Mouse (Mus musculus) mouse trophoblast stem cell (cell line): ENCODE results near the gene Plxnd1.

Experiments
- in situ Hi-C, 2 experiments: fragments of 300-500 bp; cut with MseI, MboI; formaldehyde crosslinking; loops; 2 replicates in 1 of 2; 3 replicates in 1 of 2; pipeline ENCODE4 v1.15.1; 2025

Plxnd1 gene

DNA sequence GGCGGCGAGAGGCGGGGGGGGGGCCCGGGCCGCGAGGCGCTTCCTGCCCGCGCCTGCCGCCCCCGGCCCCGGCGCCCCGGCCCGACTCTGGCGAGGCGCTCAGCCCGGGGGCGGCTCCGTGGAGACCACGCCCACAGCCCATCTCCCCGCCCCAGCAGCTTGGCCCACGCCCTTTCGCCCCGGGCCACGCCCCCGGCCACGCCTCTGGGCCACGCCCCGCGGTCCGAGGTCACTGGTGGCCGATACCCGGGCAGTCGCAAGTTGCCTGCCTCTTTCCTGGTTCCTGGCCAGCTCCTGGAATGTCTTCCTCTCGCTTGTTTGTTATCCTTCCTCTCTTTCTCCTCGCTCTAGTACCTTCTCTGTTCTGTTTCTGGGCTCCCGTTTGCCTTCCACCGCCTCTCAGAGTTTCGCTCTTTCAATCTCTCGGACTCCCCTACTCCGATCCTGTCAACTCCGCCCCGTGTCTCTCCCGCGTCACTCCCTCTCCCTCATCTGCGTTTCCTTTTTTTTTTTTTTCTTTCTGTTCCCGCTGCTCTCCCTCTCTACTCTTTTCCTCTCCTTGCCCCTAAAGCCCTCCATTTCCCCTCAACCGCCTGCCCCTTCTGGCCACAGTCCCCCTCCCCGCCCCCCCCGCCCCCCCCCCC is at the start of gene Plxnd1:
Gene Plxnd1, minus strand, starts transcription at position 129 of the 644 bp plus-strand sequence.
- in situ Hi-C loops = no loop called here

DNA sequence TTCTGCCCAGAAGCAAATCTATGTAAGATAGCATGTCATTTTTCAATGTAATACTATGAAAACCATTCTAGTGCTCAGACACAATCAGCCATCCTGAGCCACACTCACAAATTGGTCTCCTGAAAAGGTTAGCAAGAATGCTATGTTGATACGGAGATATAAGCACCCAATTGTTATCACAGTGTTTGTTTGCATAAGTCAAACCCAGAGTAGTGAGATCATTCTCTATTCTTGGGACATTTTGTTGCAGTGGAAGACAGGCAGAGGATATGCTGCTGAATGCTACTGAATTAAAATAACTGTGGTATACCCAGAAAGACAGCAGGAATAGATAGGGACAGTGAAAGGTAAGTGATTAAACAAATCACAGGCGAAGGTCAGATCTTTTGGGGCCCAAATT is 49.2 kb upstream of the Plxnd1 start:
- in situ Hi-C loops = no loop called here

DNA sequence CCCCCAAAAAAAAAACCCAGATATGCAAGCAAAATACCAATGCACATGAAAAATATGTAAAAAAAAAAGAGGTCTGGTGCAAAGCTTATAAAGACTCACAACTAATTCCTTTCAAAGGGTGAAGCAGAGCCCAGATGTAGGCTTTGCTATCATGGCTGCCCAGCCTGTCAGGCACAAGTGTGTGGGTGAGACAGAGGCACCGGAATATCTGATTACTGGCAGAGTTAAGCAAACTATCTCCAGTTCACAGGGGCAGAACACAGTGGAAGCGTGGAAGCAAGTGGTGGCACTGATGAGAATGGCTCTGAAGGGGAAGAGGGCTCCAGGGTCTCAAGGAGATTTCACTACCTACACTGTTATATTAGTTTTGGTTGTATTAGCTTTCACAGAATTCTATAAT is 43.4 kb upstream of the Plxnd1 start:
- in situ Hi-C loops = no loop called here

DNA sequence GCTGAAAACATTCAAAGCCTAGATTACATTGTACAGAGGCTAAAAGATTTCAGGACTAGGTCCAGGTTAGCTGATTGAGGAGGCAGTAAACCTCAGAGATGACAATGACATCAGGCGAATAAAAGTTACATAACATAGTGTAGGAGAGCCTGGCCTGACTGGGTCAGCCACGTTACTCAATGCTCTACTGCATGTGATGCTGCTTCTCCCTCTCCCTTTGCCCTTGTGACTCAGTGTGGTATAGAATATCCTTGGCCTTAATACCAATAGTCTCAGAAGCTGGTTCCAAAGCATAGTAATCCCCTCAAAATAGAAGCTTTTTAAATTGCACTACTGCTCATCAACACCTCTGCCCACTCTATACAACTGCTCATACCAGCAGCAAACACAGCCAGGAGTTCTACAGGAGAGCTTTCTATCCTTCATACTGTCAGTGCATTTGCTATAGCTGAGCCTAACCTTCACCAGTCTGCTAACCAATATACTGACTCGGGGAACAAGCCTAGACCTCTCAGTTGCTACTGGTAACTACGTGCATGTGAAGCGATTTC is 42.6 kb upstream of the Plxnd1 start:
- in situ Hi-C loops = no loop called here

DNA sequence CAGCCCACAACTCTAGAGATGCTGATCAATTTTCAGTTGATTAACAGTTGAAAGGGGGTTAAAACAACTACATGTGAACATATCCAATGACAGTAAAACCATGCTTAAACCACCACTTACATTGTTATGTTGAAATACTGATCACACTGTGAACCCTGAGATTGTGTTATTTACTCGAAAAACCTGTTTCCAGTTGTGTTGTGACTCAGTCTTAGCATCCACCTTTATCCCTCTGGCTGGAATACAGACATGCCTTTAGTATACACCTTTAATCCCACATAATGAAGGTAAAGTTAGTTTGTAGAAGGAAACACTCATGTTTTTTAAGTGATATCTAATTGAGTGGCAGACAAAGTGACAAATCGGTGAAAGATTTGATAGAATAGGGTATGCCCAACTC is 41.8 kb upstream of the Plxnd1 start:
- in situ Hi-C loops = no loop called here

DNA sequence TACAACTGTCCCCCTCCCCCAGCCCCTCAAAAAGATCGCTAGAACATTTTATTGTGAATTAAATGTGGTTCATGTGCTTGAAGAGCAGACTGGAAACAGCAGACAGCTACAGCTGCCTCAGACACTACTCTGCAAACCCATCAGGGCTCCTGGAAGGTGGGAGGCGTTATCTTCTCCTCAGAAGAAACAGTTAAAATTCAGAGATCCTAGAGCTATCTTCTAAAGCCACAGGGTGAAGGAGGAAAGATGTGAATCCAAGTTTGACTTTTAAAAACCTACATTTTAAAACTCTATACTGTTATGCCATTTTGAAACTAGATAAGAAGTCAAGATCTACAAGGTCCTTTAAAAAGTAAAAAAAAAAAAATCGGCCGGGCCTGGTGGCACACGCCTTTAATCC is 36.2 kb upstream of the Plxnd1 start:
- in situ Hi-C loops = no loop called here

DNA sequence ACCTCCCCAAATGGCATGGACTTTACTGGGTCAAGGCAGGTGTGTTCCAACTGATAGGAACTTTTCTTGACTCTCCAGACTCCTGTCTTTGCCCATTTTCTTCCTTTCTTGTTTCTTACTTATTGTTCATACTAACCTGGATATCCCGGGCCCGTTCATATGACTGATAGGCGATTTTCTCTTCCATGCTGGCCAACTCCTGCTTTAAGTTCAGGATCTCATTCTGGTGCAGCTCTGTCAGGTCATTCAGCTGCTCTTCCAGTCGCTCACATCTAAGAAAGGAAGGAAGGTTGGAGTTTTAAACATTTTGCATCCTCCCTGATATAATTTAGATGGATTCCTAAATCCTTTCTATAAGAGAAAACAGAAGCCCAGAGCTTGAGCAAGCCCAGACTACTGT is 29.9 kb upstream of the Plxnd1 start:
- in situ Hi-C loops = no loop called here

DNA sequence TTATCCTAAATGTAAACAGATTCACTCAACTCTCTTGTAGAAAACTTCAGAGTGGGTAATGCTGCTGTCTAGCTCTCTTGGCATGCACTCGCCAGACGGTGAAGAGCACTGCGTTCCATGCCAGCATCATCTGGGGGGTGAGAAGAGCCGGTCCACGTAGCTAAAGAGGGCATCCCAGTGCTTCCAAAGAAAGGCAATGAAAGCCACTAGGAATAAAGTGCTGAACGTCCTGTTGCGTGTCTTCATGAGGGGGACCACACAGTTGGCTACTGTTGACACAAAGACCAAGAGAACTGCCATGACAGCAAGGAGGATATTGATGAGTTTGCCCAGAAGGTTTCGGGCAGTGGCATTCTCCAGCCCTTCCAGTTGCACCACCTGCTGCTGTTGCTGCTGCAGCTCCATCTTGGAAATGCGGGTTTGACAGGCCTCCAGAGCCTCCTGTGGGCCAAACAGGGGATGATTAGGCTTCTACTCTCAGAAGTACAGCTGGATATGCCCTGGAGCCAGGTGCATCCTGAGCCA is 27.2 kb upstream of the Plxnd1 start:
- in situ Hi-C loops = no loop called here

DNA sequence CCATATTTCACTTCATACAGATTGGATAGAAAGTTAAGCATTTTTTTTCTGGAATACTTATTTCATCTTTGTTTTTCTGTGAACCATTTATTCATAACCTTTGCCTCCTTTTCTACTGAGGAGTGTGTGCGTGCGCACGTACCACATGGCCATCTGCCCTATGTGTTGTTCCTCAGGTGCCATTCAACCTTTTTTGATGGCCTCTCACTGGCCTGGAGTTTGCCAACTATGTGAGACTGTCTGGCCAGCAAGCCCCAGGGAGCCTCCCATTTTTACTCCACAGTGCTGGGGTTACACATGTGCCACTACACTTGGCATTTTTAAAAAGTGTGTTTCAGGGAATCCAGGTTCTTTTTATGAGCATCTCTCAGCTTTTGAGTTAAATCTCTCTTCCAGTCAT is 21.1 kb upstream of the Plxnd1 start:
- in situ Hi-C loops = no loop called here

DNA sequence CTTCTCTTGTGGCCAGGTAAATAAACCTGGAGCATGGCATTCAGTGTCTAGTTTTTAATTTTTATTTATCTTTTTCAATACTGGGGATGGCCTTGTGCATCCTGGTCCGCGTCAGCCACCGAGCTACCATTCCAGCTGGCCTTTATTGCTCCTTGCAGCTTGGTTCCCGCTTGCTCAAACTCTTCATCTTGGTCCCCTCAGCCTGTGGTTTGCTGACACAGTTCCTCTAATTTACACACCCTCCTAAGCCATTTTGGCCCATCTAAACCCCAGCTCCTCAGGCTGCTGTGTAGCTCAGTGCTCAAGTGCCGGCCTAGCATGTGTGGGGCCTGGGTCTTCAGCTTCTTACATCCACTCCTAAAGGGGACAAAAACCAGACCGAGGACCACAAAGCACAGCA is 19.3 kb upstream of the Plxnd1 start:
- in situ Hi-C loops = loop anchor here (5.0 kb wide), 1 partner anchor 123 kb away; no protein-coding TSS in a partner anchor

DNA sequence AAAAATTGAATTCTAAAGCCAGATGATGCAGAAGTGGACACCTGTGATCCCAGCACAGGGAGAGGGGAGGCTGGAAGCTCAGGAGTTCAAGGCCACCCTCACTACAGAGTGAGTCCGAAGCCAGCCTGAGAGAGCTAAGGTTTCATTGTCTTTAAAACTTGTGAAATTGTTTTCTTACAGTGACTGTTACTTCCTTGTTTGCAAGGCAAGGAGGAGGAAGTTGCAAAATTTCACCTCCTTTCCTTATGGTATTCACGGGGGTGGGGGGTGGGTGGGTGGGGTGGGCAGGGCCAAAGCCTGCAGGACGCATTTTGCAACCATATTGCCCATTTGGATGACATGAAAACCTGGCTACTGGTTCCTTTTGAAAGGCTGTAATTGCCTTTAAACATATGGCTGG is 18.9 kb upstream of the Plxnd1 start:
- in situ Hi-C loops = loop anchor here (5.0 kb wide), 1 partner anchor 124 kb away; no protein-coding TSS in a partner anchor

DNA sequence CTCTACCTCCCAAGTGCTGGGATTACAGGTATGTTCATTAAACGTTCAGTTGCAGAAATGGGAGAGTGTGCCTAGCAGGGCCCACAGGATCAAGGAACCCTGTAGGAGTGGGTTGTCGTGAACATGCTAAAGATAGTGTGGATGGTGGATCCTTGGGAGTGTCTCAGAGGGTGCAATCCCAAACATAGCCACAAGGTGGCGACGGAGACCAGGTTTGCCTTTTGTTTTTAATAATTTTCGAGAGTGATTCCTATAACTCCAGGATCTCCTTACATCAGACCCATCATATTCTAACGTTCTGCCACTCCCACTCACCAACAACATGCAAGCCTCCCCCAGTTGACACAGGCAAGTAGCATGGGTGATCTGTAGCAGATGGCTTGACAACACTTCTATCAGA is 15.7 kb upstream of the Plxnd1 start:
- in situ Hi-C loops = loop anchor here (5.0 kb wide), 1 partner anchor 127 kb away; no protein-coding TSS in a partner anchor

DNA sequence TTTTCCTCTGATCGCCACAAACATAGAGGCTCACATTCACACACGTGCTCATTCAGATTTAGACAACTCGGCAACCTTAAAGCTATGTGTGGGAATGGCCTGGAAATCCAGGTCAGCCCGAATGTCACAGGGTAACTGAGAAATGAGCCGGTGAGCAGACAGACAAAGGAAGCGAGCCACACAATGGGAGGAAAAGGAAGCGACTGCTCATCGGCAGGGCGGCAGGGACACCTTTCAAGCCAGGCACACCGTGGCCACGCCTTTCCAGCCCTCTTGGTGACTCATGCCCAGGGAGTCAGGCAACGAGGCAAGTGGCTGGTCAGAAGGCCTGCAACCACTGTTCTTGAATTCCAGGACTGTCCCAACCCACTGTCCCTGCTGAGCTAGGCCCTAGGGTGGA is 14.6 kb upstream of the Plxnd1 start:
- in situ Hi-C loops = loop anchor here (5.0 kb wide), 2 partner anchors 107 to 122 kb away; no protein-coding TSS in a partner anchor

DNA sequence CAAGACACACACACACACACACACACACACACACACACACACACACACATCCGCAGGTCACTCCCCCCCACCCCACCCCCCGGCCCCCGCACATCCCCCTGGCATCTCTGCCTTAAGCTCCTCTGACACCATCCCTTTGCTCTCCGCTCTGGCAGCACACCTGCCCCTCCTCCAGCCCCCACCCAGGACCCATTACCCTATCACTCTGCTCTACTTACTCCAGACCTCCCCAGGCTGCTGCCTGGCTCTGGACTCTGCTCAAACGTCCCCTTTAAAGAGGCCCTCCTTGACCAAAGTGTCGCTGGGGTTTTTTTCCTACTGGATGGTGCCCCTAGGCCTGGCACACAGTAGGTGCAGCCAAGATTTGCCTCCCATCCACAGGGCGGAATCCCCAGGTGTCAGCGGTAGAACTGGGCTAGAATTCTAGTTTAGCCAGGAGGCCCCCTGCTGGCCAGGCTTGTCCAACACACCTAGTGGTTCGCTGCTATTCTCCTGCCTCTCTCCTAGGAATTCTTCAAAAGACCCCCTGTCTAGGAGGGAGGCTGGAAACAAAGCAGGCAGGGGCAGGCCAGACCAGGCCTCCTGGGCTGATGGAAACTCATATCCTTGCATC is 12.9 kb upstream of the Plxnd1 start:
- in situ Hi-C loops = loop anchor here (5.0 kb wide), 2 partner anchors 105 to 120 kb away; no protein-coding TSS in a partner anchor

DNA sequence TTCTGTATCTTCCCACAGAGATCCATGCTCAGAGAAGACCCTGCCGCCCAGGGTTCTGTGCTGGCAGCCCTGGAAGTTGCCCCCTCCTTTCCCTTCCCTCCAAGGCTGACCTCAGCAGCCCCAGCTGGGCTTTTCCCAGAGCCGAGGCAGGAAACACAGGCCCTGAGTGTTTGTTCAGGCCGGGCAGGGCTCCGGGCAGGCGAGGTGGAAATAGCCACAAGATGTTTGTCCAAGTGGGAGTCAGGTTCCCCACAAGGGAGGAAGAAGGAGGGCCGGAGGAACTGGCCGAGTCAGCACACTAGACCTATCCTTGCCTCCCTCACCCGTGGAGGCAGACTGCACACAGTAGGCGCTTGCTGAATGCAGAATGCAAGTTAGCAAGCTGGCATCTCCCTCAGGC is 11.9 kb upstream of the Plxnd1 start:
- in situ Hi-C loops = loop anchor here (5.0 kb wide), 2 partner anchors 104 to 119 kb away; no protein-coding TSS in a partner anchor

DNA sequence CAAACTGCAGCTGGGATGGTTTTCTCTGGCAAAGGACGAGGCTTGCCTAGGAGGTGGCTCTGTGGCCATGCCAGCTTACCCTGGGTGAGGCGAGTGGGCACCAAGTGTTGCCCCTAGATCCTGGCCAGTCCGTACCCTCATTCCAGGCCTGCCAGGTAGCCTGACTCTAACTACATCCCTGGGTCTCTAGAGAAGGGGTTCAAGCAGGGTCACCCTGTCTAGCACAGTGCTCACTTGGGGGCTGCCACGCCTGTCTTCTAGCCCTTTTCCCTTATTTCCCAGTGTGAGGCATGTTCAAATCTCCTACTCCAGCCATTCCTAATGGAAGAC is 11.1 kb upstream of the Plxnd1 start:
- in situ Hi-C loops = loop anchor here (5.0 kb wide), 2 partner anchors 104 to 119 kb away; no protein-coding TSS in a partner anchor

DNA sequence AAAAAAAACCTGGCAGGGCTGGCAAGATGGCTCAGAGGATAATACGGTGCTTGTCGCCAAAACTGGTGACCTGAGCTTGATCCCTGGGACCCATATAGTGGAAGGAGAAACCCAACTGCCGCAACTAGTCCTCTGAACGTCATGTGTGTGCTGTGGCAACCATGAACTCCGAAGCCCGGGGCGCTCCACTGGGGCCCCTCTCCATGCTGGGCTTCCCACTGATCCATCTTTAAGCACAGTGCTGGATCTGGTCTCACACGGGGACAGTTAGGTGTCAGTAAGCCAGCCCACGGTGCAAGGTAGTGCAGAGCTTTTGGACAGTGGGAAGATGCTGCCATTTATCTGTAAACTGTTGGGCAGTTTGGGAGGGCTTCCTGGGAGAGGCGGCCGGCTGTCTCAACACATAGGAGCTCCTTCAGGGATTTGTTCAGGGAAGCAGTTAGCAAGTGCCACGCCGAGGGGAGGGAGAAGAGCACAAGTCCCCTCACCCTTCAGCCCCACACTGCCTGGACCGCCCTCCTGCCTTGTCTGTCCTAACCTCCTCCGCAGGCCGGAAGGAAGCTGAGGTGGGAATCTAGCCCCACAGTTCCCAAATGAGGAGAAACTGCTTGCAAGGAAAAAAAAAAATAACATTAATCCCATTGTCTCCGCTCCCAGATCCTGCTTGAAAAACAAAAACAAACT is 10.6 kb upstream of the Plxnd1 start:
- in situ Hi-C loops = loop anchor here (5.0 kb wide), 2 partner anchors 103 to 118 kb away; no protein-coding TSS in a partner anchor

DNA sequence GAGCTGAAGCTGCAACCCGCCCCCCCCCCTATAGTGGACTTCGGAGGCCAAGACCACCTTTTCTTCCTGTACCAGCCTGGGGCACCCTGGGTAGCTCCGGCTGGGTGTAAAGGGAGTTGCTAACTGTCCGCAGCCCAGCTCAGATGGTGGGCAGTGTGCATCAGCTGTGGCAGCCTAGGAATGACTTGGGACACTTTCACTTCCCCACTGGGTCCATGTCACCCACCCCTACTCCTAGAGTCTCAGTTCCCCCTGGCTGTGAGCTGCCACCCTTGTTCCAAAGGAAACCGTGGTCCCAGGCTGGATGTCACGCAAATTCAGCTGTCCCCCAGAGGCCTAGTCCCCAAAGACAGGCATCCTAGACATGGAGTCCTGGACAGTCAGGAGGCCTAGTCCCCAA is 9.9 kb upstream of the Plxnd1 start:
- in situ Hi-C loops = loop anchor here (5.0 kb wide), 2 partner anchors 102 to 117 kb away; no protein-coding TSS in a partner anchor

DNA sequence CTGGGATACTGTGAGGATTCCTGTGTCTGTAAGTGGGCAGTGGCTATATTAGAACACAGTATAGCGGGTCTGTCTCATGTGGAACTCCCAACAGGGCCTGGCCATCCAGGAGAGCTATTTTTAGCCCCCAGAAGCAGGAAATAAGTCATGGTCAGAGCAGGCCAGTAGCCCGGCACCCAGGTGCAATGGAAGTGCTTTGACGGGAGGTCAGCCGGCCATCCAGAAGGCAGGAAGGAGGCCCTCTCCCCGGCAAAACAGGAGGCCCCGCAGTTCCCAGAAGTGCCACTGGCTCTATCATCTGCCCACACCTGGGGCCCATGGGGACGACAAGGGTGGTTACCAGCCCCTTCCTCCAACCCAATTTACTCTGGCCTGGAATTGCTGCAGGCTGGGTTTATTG is 9.3 kb upstream of the Plxnd1 start:
- in situ Hi-C loops = no loop called here

DNA sequence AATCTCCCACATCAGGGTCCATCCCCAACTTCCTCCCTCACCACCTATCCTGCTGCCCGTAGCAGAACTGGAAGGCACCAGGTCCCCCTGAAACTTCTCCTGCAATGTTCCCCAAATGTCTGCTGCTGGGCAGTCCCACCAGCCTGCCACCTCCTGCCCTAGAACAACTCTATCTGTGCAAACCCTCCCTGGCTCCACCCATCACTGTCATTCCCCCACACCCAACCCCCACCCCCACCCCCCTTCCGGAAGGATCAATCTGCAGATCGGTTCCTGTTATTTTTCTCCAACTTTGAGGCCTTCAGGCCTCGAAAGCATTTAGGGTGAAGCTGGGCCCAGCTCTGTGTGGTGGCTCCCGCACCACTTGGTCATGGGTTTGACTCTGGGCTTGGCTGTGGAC is 8.7 kb upstream of the Plxnd1 start:
- in situ Hi-C loops = no loop called here

DNA sequence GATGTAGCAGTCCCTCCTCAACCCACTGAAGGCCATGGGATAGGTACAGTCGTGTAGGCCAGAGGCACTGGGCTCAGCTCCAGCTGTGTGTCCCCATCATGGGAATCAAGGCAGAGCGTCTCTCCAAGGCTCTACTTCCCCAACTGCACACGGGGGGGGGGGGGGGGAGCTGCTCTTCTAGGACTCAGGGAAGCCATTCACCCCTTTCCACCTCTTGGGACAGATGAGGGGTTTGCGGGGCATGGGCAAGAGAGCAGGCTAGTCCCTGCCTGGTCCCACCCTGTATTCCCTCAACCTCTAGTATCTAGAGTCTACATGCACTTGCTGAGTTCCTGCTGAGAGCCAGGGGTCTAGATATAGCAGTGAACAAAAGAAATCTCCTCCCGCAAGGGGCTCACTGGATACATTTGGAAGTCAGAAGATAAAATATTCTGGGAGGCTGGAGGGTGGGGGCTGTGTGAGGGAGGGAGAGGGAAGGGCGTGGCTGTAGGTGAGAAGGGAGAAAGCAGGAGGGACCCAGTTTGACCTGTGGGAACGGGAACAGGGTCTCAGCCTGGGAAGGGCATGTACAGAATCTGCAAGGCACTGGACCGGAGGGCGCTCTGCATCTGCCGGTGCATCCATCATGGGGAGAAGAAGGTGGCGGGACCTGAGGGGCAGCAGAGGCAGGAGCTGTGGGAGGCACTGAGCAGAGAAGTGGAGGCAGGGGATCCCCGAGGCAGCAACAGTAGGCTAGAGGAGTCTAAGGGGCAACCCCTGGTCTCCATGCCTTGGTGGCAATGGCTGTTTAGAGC is 7.7 kb upstream of the Plxnd1 start:
- in situ Hi-C loops = no loop called here
